Mouse (Mus musculus): Measurements from ENCODE around the gene Arhgap31.

DNA sequence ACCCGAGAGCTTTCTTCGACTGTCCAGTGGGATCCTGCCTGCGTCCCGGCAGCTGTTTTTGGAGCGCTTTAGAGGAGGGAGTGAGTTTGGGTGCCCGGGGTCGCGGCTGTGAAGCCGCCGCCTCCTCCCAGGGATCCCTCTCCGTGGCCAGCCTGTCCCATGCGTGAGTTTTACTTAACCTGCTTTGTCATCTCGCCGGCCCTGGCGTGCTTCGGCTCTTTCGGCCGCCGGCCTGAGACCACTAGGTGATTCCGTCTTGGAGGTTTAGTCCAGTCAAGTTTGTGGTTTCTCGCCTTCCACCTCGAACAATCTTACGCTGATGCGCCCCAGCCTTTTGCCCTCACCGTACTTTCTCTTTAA, 150.1 kb downstream of the Arhgap31 start:
- TF ChIP-seq CTCF (conservative IDR thresholded peaks at IDR 0.05; ENCODE audit: low read length) (no peak), POU5F1 (IDR thresholded peaks at IDR 0.05; ENCODE audit: borderline replicate concordance, low read length) (no peak)

Measured in E14TG2a.4 (cell line).